Mouse (Mus musculus): ENCODE measurements at regions not wholly inside any gene's neighbourhood (a gene's known extent, or its start where the extent isn't known, plus 50 kb on each side); places are given as distances from the start of the nearest gene placed in this dataset.
A peak's percentile ranks its signal among the peaks of the same experiment; 100 is the strongest.
"Not testable (repeated sequence)": the region's sequence is repeated elsewhere in the genome, so short reads cannot be mapped to it uniquely, and the experiment has no call there.

GRCm38 (mm10) chr5:100271975-100272374 is 112.4 kb upstream of the Tmem150c start:
- not testable (repeated sequence) for H3K9me3 ChIP-seq (ENCODE audit: control insufficient read depth, low read length); H3K27me3 ChIP-seq (ENCODE audit: control insufficient read depth, insufficient read depth, low read length); H3K4me1 ChIP-seq (replicated peaks; ENCODE audit: control insufficient read depth, insufficient read depth, low read length); DNase-seq (ENCODE audit: low spot score); H3K4me2 ChIP-seq (ENCODE audit: low read depth, low read length, severe bottlenecking); ATAC-seq (replicated peaks; ENCODE audit: low FRiP score); H3K36me3 ChIP-seq (ENCODE audit: control insufficient read depth, insufficient read depth, low read length); H3K9ac ChIP-seq (ENCODE audit: low read length); H3K27ac ChIP-seq (ENCODE audit: low read depth, low read length); H3K4me3 ChIP-seq (ENCODE audit: low read depth, low read length)
- 85% methylated on average over 9 of the region's 9 CpGs for whole genome bisulfite sequencing

- Histone ChIP-seq H3K4me3 (ENCODE audit: low read depth, low read length) (no peak overlapping the region), H3K4me1 (replicated peaks; ENCODE audit: control insufficient read depth, insufficient read depth, low read length) (no peaks in the 10 kb centered on the region), H3K27me3 (ENCODE audit: control insufficient read depth, insufficient read depth, low read length) (no peaks in the 10 kb centered on the region), H3K36me3 (ENCODE audit: control insufficient read depth, insufficient read depth, low read length) (no peaks in the 10 kb centered on the region), H3K27ac (ENCODE audit: low read depth, low read length) (no peak overlapping the region), H3K9me3 (ENCODE audit: control insufficient read depth, low read length) (no peaks in the 10 kb centered on the region), H3K4me2 (ENCODE audit: low read depth, low read length, severe bottlenecking) (no peak overlapping the region), H3K9ac (ENCODE audit: low read length) (no peak overlapping the region)
- WGBS: 57% methylated on average over 12 of the region's 12 CpGs
- ATAC-seq (replicated peaks; ENCODE audit: low FRiP score) (no peak), DNase-seq (ENCODE audit: low spot score) (no peak)
These were observed 111.5 kb upstream of the Tmem150c start for GRCm38 (mm10) chr5:100270841-100271686.

- WGBS: 67% methylated on average over 8 of the region's 8 CpGs
- Histone ChIP-seq H3K27me3 (ENCODE audit: control insufficient read depth, insufficient read depth, low read length) (no peaks in the 10 kb centered on the region), H3K4me1 (replicated peaks; ENCODE audit: control insufficient read depth, insufficient read depth, low read length) (no peaks in the 10 kb centered on the region), H3K9me3 (ENCODE audit: control insufficient read depth, low read length) (no peaks in the 10 kb centered on the region), H3K4me2 (ENCODE audit: low read depth, low read length, severe bottlenecking) (no peak overlapping the region), H3K27ac (ENCODE audit: low read depth, low read length) (no peak overlapping the region), H3K4me3 (ENCODE audit: low read depth, low read length) (no peak overlapping the region), H3K36me3 (ENCODE audit: control insufficient read depth, insufficient read depth, low read length) (no peaks in the 10 kb centered on the region), H3K9ac (ENCODE audit: low read length) (no peak overlapping the region)
- DNase-seq (ENCODE audit: low spot score): no peak
- no peak for ATAC-seq (replicated peaks; ENCODE audit: low FRiP score)
These were observed 108.7 kb upstream of the Tmem150c start for GRCm38 (mm10) chr5:100268111-100268878.

- Histone ChIP-seq H3K27ac (ENCODE audit: low read depth, low read length) (no peak overlapping the region), H3K4me1 (replicated peaks; ENCODE audit: control insufficient read depth, insufficient read depth, low read length) (no peaks in the 10 kb centered on the region)
These were observed 107.3 kb upstream of the Tmem150c start for GRCm38 (mm10) chr5:100266671-100267510.

GRCm38 (mm10) chr5:100259803-100260693 is 100.4 kb upstream of the Tmem150c start:
- Histone ChIP-seq H3K9me3 (ENCODE audit: control insufficient read depth, low read length) (no peaks in the 10 kb centered on the region), H3K36me3 (ENCODE audit: control insufficient read depth, insufficient read depth, low read length) (no peaks in the 10 kb centered on the region), H3K9ac (ENCODE audit: low read length) (no peak overlapping the region), H3K4me3 (ENCODE audit: low read depth, low read length) (no peak overlapping the region), H3K27ac (ENCODE audit: low read depth, low read length) (no peak overlapping the region), H3K4me2 (ENCODE audit: low read depth, low read length, severe bottlenecking) (no peak overlapping the region), H3K27me3 (ENCODE audit: control insufficient read depth, insufficient read depth, low read length) (no peaks in the 10 kb centered on the region), H3K4me1 (replicated peaks; ENCODE audit: control insufficient read depth, insufficient read depth, low read length) (no peaks in the 10 kb centered on the region)
- ATAC-seq (replicated peaks; ENCODE audit: low FRiP score): 0 out of 2 replicates have a peak, but pooled peaks have one; percentile 46
- DNase-seq (ENCODE audit: low spot score): no peak
- WGBS: 73% methylated on average over 8 of the region's 8 CpGs

More at GRCm38 (mm10) chr5:100266671-100267510, 107.3 kb upstream of the Tmem150c start:
- H3K36me3 ChIP-seq (ENCODE audit: control insufficient read depth, insufficient read depth, low read length): no peaks in the 10 kb centered on the region
- no peaks in the 10 kb centered on the region for H3K9me3 ChIP-seq (ENCODE audit: control insufficient read depth, low read length)
- H3K27me3 ChIP-seq (ENCODE audit: control insufficient read depth, insufficient read depth, low read length): no peaks in the 10 kb centered on the region
- ATAC-seq (replicated peaks; ENCODE audit: low FRiP score) (no peak), DNase-seq (ENCODE audit: low spot score) (no peak)
- no peak overlapping the region for H3K4me3 ChIP-seq (ENCODE audit: low read depth, low read length)
- no peak overlapping the region for H3K9ac ChIP-seq (ENCODE audit: low read length)
- 82% methylated on average over 17 of the region's 17 CpGs for WGBS
- H3K4me2 ChIP-seq (ENCODE audit: low read depth, low read length, severe bottlenecking): no peak overlapping the region

- Histone ChIP-seq H3K36me3 (ENCODE audit: control insufficient read depth, insufficient read depth, low read length) (no peaks in the 10 kb centered on the region), H3K4me1 (replicated peaks; ENCODE audit: control insufficient read depth, insufficient read depth, low read length) (no peaks in the 10 kb centered on the region), H3K9ac (ENCODE audit: low read length) (no peak overlapping the region), H3K4me2 (ENCODE audit: low read depth, low read length, severe bottlenecking) (no peak overlapping the region), H3K27ac (ENCODE audit: low read depth, low read length) (no peak overlapping the region), H3K4me3 (ENCODE audit: low read depth, low read length) (no peak overlapping the region), H3K9me3 (ENCODE audit: control insufficient read depth, low read length) (no peaks in the 10 kb centered on the region), H3K27me3 (ENCODE audit: control insufficient read depth, insufficient read depth, low read length) (no peaks in the 10 kb centered on the region)
- 80% methylated on average over 12 of the region's 12 CpGs for WGBS
- DNase-seq (ENCODE audit: low spot score) (no peak), ATAC-seq (replicated peaks; ENCODE audit: low FRiP score) (no peak)
These were observed 99.5 kb upstream of the Tmem150c start for GRCm38 (mm10) chr5:100258952-100259710.

GRCm38 (mm10) chr5:100255276-100255675 is 95.7 kb upstream of the Tmem150c start:
- Histone ChIP-seq H3K4me1 (replicated peaks; ENCODE audit: control insufficient read depth, insufficient read depth, low read length) (no peaks in the 10 kb centered on the region), H3K27ac (ENCODE audit: low read depth, low read length) (no peak overlapping the region), H3K9me3 (ENCODE audit: control insufficient read depth, low read length) (no peaks in the 10 kb centered on the region), H3K9ac (ENCODE audit: low read length) (no peak overlapping the region), H3K27me3 (ENCODE audit: control insufficient read depth, insufficient read depth, low read length) (no peaks in the 10 kb centered on the region), H3K4me3 (ENCODE audit: low read depth, low read length) (no peak overlapping the region), H3K36me3 (ENCODE audit: control insufficient read depth, insufficient read depth, low read length) (no peaks in the 10 kb centered on the region), H3K4me2 (ENCODE audit: low read depth, low read length, severe bottlenecking) (no peak overlapping the region)
- 89% methylated on average over 9 of the region's 9 CpGs for WGBS
- DNase-seq (ENCODE audit: low spot score) (no peak), ATAC-seq (replicated peaks; ENCODE audit: low FRiP score) (no peak)
